Mouse (Mus musculus) gastrocnemius, adult 18-20 months (tissue): Measurements from ENCODE around the gene Hdac11. TPM values are rescaled to one million over a fixed set of nuclear protein-coding genes. Genes with fewer than 3 reads are reported as not detected.
"Not testable (repeated sequence)": the region's sequence is repeated elsewhere in the genome, so short reads cannot be mapped to it uniquely, and the experiment has no call there.

ENCODE experiments used
- DNase-seq: peaks from one replicate; pipeline ENCODE4 v3.0.0; 2021; ENCODE audit warnings: low spot score
- total RNA-seq, 2 experiments: library from RNA; stranded (reverse); gene quantifications; 2 replicates each; pipeline ENCODE4 v1.2.3; 2021

Gene Hdac11
- total RNA-seq, 2 experiments from 2014 or later, result 6.7 to 7.2 TPM

DNA sequence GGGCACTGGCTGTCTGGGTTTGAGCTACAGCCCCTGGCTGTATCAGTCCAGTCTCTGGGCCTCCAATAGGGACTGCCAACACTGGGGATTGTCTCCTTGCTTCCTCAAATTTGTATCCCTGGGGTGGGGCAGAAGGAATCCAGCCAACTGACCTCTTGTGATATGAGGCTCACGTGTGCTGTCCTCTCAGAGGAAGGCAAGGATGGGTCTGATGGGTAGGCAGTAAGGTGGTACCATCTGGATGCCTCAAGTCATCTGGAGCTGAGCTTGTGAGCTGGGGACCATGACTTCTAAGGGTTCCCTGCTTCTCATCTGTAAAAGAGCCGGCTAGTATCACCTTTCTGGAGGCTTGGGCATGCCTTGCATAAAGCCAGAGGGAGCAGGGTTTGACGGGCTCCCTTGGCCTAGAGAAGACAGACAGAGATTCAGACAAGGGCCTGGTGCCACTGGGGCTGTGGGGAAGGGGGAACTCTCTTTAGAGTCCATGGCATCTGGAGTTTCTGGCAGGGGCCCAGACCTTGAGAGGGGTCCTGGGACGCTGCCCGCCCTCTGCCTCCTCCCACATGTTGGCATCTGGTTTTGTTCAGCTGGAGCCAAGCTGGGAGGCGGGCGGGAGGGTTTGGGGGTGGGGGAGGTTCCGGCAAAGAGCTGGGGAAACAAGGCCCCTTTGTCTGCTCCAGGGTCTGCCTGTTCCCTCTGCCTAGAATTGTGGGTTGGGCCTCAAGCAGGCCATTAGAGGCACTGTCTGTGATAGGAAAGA is 44.1 kb downstream of the Hdac11 start:
- DNase-seq, result no peak

GRCm38 (mm10) chr6:91201881-91202341 is 45.4 kb downstream of the Hdac11 start:
- peak; percentile 78 for DNase-seq

DNA sequence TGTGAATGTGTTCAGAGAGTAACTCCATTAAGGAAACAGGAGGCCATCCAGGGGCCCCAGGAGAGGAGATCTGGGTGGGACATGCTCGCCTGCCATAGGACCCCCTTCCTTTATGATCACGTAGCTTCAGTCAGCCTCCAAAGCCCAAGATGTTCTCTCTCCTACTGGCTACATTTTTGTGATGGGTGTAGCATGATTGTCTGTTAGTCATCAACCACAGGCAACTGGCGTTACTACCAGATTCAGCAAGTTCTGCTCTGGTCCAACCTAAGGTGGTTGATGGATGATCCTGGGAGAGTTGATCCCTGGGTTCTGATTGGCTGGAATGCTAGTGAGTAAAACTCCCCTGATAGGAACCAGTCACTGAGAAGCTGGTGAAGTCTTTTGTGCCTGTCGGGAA is 46.1 kb downstream of the Hdac11 start:
- no peak for DNase-seq

DNA sequence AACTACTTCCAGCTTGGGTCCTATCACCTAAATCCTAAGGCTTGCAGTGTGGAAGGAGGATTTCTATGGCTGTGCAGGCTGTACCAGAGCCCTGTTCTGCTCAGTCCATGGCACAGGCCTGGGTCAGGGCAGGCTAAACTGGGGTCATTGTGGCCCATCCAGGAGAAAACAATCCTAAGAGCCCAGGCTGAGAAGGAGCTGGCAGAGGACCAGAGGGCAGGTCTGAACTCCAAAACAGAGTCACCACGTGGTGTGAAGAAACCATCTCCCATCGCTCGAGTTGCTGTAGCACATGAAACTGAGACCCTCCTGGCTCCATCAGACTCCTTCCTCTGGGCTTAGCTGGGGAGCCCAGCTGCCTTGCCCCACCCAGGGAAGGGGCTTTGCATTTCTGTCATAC is 48.9 kb downstream of the Hdac11 start:
- no peak for DNase-seq

DNA sequence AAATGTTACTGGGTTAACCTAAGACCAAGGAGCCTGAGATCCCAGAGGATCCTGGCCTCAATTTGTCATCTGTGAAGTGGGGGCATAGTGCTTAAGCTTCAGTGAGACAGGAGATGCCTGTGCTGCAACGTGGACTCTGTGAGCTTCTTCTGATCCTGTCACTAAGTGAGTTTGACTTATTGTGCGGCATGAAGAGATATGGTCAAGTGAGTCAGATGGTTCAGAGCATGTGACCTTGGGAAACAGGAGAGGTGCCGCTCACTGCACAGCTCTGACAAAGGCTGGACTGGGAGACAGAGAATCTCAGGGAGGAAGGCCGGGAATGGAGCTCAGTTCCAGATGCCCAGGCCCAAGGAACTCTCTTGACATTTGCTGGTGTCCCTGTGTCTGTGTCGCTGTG is 49.3 kb downstream of the Hdac11 start:
- no peak for DNase-seq

- no peak for DNase-seq
Observed at GRCm38 (mm10) chr6:91207491-91207890, 51.0 kb downstream of the Hdac11 start.

- DNase-seq, result no peak
Observed at GRCm38 (mm10) chr6:91209780-91210179, 53.3 kb downstream of the Hdac11 start.

GRCm38 (mm10) chr6:91210852-91211251 is 54.4 kb downstream of the Hdac11 start:
- no peak for DNase-seq

DNA sequence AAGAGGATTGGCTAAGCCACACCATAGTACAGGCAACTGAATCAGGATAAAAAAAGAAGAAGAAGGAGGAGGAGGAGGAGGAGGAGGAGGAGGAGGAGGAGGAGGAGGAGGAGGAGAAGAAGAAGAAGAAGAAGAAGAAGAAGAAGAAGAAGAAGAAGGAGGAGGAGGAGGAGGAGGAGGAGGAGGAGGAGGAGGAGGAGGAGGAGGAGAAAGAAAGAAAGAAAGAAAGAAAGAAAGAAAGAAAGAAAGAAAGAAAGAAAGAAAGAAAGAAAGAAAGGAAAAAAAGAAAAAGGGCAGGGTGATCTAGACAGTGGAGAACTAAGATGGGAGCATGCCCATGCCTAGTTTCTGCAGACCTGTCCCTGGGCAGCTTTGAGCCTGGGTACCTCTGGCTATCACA is 55.7 kb downstream of the Hdac11 start, which contains the start of gene Fbln2:
TSS of gene Fbln2 (plus strand) at position 301 of the 400 bp plus-strand sequence.
- not testable (repeated sequence) for DNase-seq

DNA sequence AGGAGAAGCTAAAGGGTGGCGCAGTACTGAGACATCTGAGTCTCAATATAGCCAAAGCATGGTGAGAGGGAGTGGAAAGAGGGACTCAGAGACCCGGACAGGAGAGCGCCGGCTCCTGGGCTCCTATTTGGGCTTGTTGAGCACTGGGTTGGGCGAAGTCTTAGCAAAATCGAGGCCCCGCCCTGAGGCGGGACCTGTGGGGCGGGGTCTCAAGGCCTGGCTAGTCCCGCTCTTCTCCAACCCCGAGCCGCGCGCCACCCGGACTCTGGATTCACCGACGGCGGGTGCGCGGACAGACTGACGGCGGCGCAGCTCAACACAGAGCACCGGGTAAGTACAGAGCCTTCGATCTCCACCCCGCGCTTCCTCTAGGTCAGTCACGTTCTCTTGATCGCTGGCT is 56.1 kb downstream of the Hdac11 start:
- peak; percentile 85 for DNase-seq

GRCm38 (mm10) chr6:91213287-91214218 is 57.1 kb downstream of the Hdac11 start:
- DNase-seq, result no peak

DNA sequence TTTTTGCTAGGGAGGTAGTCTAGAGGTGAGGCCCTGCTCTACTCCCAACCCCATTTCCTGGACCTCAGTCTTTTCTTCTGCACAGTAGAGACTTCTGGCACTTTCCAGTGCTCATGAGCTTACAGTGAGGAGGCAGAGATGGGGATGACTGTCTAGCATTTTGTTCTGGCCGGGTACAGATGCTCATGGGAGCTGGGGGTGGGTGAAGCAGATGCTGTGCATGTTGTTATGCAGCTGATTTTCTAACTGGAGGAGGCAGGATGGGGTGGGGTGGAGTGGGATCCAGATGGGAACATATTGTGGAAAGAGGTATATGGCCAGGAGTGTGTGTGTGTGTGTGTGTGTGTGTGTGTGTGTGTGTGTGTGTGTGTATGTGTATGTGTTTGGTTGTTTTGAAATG is 59.0 kb downstream of the Hdac11 start:
- DNase-seq, result no peak

- no peak for DNase-seq
Observed at GRCm38 (mm10) chr6:91218445-91218844, 62.0 kb downstream of the Hdac11 start.

GRCm38 (mm10) chr6:91218871-91219270 is 62.4 kb downstream of the Hdac11 start:
- no peak for DNase-seq

- no peak for DNase-seq
Observed at GRCm38 (mm10) chr6:91220062-91220461, 63.6 kb downstream of the Hdac11 start.

- no peak for DNase-seq
Observed at GRCm38 (mm10) chr6:91221094-91221493, 64.6 kb downstream of the Hdac11 start.

GRCm38 (mm10) chr6:91222694-91223346 is 66.4 kb downstream of the Hdac11 start:
- DNase-seq, result peak; percentile 54
